Mouse (Mus musculus) liver, adult 2 months (tissue): ENCODE results near the gene Bbs9. TPM values are rescaled to one million over a fixed set of nuclear protein-coding genes. Genes with fewer than 3 reads are reported as not detected.

ENCODE experiments used
- DNase-seq: peaks from one replicate; pipeline ENCODE4 v3.0.0-alpha.2; 2011; ENCODE audit warnings: low read depth, low spot score; ENCODE audit errors: extremely low read depth
- H3K27ac ChIP-seq: fragments of 200-500 bp; replicated peaks from 2 replicates; pipeline ENCODE4 v1.5.1; 2012; ENCODE audit warnings: low read depth, mild to moderate bottlenecking, control low read depth, inconsistent platforms, low read length; ENCODE audit not compliant: insufficient read depth
- H3K27me3 ChIP-seq: fragments of 200-500 bp; 2 replicates; pipeline ENCODE4 v1.6.1; 2012; ENCODE audit warnings: mild to moderate bottlenecking, moderate library complexity, low read length, inconsistent platforms; ENCODE audit not compliant: control insufficient read depth, insufficient read depth
- H3K36me3 ChIP-seq: fragments of 200-500 bp; 2 replicates; pipeline ENCODE4 v1.6.1; 2012; ENCODE audit warnings: low read length, inconsistent platforms; ENCODE audit not compliant: control insufficient read depth, insufficient read depth
- H3K4me1 ChIP-seq: fragments of 200-500 bp; 2 replicates; pipeline ENCODE4 v1.6.1; 2011; ENCODE audit warnings: low read length; ENCODE audit not compliant: control insufficient read depth, insufficient read depth
- H3K4me3 ChIP-seq: fragments of 200-500 bp; 2 replicates; pipeline ENCODE4 v1.5.1; 2011; ENCODE audit warnings: low read depth, mild to moderate bottlenecking, control low read depth, low read length, moderate library complexity; ENCODE audit not compliant: insufficient read depth
- H3K79me2 ChIP-seq: fragments of 200-500 bp; 2 replicates; pipeline ENCODE4 v1.6.1; 2012; ENCODE audit warnings: inconsistent platforms, mild to moderate bottlenecking, low read length, moderate library complexity; ENCODE audit not compliant: control insufficient read depth, insufficient read depth
- H3K9ac ChIP-seq: fragments of 200-500 bp; 2 replicates; pipeline ENCODE4 v1.6.1; 2012; ENCODE audit warnings: low read depth, mild to moderate bottlenecking, control low read depth, inconsistent platforms, low read length
- CTCF ChIP-seq: fragments of 200-500 bp; IDR thresholded peaks from 2 replicates; pipeline ENCODE4 v1.5.1; 2011; ENCODE audit warnings: low read depth, low read length, control low read depth
- POLR2A ChIP-seq: fragments of 200-500 bp; IDR thresholded peaks from 2 replicates; pipeline ENCODE4 v1.6.1; 2011; ENCODE audit warnings: low read length, control low read depth; ENCODE audit not compliant: insufficient read depth; ENCODE audit errors: extremely low read depth
- WGBS: fragments of 180-500 bp; shearing (Covaris S2); methylation state at CpG from one replicate; pipeline ENCODE4 v1.1.7; 2018; 5-methylcytosine and 5-hydroxymethylcytosine counted together
- polyA plus RNA-seq: library from polyadenylated mRNA; depleted of rRNA; stranded (reverse); fragments of >200 nt; gene quantifications from 2 replicates; pipeline ENCODE4 v1.2.3, GENCODE M21; 2012
- total RNA-seq: library from RNA; depleted of rRNA; stranded (reverse); fragments of >200 nt; gene quantifications from 2 replicates; pipeline ENCODE4 v1.2.3, GENCODE M21; 2014

Gene Bbs9
- total and polyA plus RNA-seq, 2 experiments: 3.3 to 8.0 TPM

DNA sequence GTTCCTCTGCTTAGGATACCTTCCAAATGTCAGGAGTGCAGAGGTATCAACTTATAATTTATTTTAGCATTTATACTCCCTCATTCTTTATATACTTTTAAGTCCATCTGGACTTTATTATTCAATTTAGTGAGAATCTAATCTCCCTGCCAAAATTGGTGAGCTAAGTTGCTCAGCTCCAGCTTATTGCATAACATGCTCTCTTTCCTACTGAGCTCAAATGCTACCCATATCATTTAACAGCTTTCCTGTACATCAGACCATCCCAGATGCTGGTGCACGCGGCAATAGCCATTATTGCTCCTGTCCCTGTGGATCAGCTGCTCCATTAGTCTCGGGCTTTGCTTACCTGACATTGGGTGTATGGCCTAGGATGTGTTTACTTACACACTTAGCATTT, 208.3 kb downstream of the Bbs9 start:
- Histone ChIP-seq H3K27me3 (no peaks in the 10 kb centered on the region), H3K79me2 (no peaks in the 10 kb centered on the region), H3K9ac (no peak overlapping the region), H3K4me3 (no peak overlapping the region), H3K4me1 (no peaks in the 10 kb centered on the region), H3K27ac (no peak overlapping the region), H3K36me3 (no peaks in the 10 kb centered on the region)
- TF ChIP-seq CTCF (no peak), POLR2A (no peak)
- WGBS: 79% methylated on average over 3 of the region's 3 CpGs
- DNase-seq: no peak

GRCm38 (mm10) chr9:22686765-22687472, 211.4 kb downstream of the Bbs9 start:
- H3K4me3 ChIP-seq: no peak overlapping the region
- TF ChIP-seq POLR2A: no peak
- TF ChIP-seq CTCF: no peak
- no peak overlapping the region for H3K9ac ChIP-seq
- no peaks in the 10 kb centered on the region for H3K27me3 ChIP-seq
- no peaks in the 10 kb centered on the region for H3K36me3 ChIP-seq
- H3K79me2 ChIP-seq: no peaks in the 10 kb centered on the region
- peak; percentile 47 for DNase-seq
- H3K4me1 ChIP-seq: no peaks in the 10 kb centered on the region
- no peak overlapping the region for H3K27ac ChIP-seq
- 67% methylated on average over 6 of the region's 6 CpGs for WGBS

GRCm38 (mm10) chr9:22690234-22690633, 214.7 kb downstream of the Bbs9 start:
- DNase-seq: no peak

DNA sequence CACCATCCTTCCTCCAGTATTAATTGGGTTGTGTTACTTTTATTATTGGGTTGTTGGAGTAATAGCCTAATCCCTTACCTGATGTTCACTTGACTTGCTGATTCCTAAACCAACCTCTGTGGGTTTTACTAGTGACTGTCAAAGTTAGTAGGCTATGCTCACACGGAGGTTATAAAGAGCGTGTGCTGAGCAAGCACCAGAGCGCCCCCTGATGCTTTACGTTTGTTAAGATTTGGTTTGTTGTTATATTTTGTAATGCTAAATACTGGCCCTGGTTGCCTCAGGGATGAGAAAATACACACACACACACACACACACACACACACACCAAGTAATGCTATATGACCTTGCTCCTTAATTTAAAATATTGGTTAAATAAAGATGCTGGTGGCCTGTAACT, 219.9 kb downstream of the Bbs9 start:
- no peak for DNase-seq
- no peaks in the 10 kb centered on the region for H3K4me1 ChIP-seq
- H3K27me3 ChIP-seq: no peaks in the 10 kb centered on the region
- no peak for TF ChIP-seq CTCF
- no peak for TF ChIP-seq POLR2A
- no peak overlapping the region for H3K27ac ChIP-seq
- no peaks in the 10 kb centered on the region for H3K79me2 ChIP-seq
- no peak overlapping the region for H3K9ac ChIP-seq
- H3K36me3 ChIP-seq: no peaks in the 10 kb centered on the region
- H3K4me3 ChIP-seq: no peak overlapping the region
- 89% methylated on average over 4 of the region's 4 CpGs for WGBS

More at GRCm38 (mm10) chr9:22690234-22690633, 214.7 kb downstream of the Bbs9 start:
- Histone ChIP-seq H3K79me2 (no peaks in the 10 kb centered on the region), H3K4me1 (no peaks in the 10 kb centered on the region), H3K9ac (no peak overlapping the region), H3K4me3 (no peak overlapping the region), H3K27me3 (no peaks in the 10 kb centered on the region), H3K36me3 (no peaks in the 10 kb centered on the region), H3K27ac (no peak overlapping the region)
- 87% methylated on average over 7 of the region's 7 CpGs for WGBS
- no peak for TF ChIP-seq POLR2A
- no peak for TF ChIP-seq CTCF

DNA sequence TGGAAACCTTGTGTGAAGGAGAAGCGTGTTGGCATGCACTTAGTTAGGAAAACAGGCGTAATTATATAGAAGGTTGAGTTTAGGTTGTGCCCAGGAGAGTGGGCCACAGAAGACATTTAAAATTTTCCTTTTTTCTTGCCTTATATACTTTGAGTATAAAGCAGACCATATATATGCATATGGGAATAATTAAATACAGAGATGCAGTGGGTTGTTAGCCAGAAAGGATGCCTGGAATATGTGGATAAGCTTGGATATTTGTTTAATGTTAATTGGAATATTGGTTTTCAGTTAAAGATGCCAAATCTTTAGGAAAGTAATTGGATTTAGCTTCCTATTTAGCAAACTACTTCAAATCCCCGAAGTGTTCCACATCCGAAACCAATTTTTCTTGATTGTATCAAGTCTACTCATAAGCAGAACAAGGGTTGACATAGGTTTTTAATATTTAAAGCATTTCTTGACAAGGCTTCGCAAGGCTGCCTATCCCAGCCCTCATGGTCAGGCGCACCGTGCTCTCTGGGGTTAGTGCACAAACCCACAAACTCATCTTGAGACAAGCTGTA, 221.4 kb downstream of the Bbs9 start:
- no peak for TF ChIP-seq POLR2A
- no peaks in the 10 kb centered on the region for H3K79me2 ChIP-seq
- 94% methylated on average over 7 of the region's 7 CpGs for WGBS

DNA sequence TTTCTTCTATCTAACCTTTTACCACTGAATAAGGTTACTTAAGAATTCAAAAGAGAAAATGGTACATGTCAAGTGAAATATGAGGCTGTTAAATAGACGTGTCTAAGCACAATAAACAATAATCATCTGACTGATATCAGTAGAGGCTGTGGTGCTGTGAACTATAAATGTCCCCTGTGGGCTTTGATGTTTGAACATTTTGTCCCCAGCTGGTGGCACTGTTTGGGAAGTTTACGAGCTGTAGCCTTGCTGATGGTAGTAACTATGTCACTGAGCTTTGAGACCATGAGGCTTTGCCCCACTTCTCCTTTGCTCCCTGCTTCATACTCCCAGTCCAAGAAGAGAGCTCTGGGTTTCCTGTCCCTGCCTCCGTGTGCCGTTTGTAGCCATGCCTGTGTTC, 222.3 kb downstream of the Bbs9 start:
- Histone ChIP-seq H3K4me1 (no peaks in the 10 kb centered on the region), H3K9ac (no peak overlapping the region), H3K27ac (no peak overlapping the region), H3K27me3 (no peaks in the 10 kb centered on the region), H3K4me3 (no peak overlapping the region), H3K36me3 (no peaks in the 10 kb centered on the region), H3K79me2 (no peaks in the 10 kb centered on the region)
- 73% methylated on average over 4 of the region's 4 CpGs for WGBS
- TF ChIP-seq POLR2A (no peak), CTCF (no peak)
- DNase-seq: no peak

More for the DNA sequence above, 221.4 kb downstream of the Bbs9 start:
- DNase-seq: no peak
- H3K27ac ChIP-seq: no peak overlapping the region
- no peaks in the 10 kb centered on the region for H3K27me3 ChIP-seq
- H3K9ac ChIP-seq: no peak overlapping the region
- H3K4me1 ChIP-seq: no peaks in the 10 kb centered on the region
- H3K4me3 ChIP-seq: no peak overlapping the region
- H3K36me3 ChIP-seq: no peaks in the 10 kb centered on the region
